Mouse (Mus musculus) forebrain, embryonic 11.5 days (tissue): ENCODE measurements at regions not wholly inside any gene's neighbourhood (a gene's known extent, or its start where the extent isn't known, plus 50 kb on each side); places are given as distances from the start of the nearest gene placed in this dataset.

ENCODE experiments used
- ATAC-seq: fragments of 200-750 bp; cut with Nextera tagmentation; replicated peaks from 2 replicates; pipeline ENCODE4 v1.8.0; 2017; ENCODE audit warnings: moderate TSS enrichment; ENCODE audit not compliant: low FRiP score
- DNase-seq: peaks from one replicate; pipeline ENCODE4 v3.0.0-alpha.2; 2017; ENCODE audit warnings: low spot score
- H3K27ac ChIP-seq: fragments of 300-500 bp; sonication (generic); 2 replicates; pipeline ENCODE4 v1.5.1; 2014; ENCODE audit warnings: low read depth, low read length
- H3K27me3 ChIP-seq: fragments of 300-500 bp; sonication (generic); 2 replicates; pipeline ENCODE4 v1.6.1; 2014; ENCODE audit warnings: mild to moderate bottlenecking, low read length, mixed read lengths; ENCODE audit not compliant: control insufficient read depth, insufficient read depth
- H3K36me3 ChIP-seq: fragments of 300-500 bp; sonication (generic); 2 replicates; pipeline ENCODE4 v1.6.1; 2014; ENCODE audit warnings: mild to moderate bottlenecking, low read length, moderate library complexity, mixed read lengths; ENCODE audit not compliant: control insufficient read depth, insufficient read depth
- H3K4me1 ChIP-seq: fragments of 300-500 bp; sonication (generic); replicated peaks from 2 replicates; pipeline ENCODE4 v1.6.1; 2014; ENCODE audit warnings: low read length, mixed read lengths; ENCODE audit not compliant: control insufficient read depth, insufficient read depth
- H3K4me2 ChIP-seq: fragments of 300-500 bp; sonication (generic); 2 replicates; pipeline ENCODE4 v1.6.1; 2014; ENCODE audit warnings: low read depth, mild to moderate bottlenecking, low read length, moderate library complexity, mixed read lengths; ENCODE audit not compliant: severe bottlenecking
- H3K4me3 ChIP-seq: fragments of 300-500 bp; sonication (generic); 2 replicates; pipeline ENCODE4 v1.5.1; 2014; ENCODE audit warnings: low read depth, low read length
- H3K9ac ChIP-seq: fragments of 300-500 bp; sonication (generic); 2 replicates; pipeline ENCODE4 v1.6.1; 2014; ENCODE audit warnings: low read length
- H3K9me3 ChIP-seq: fragments of 300-500 bp; sonication (generic); 2 replicates; pipeline ENCODE4 v1.6.1; 2016; ENCODE audit warnings: low read length, mixed read lengths; ENCODE audit not compliant: control insufficient read depth
- WGBS: fragments of 180-500 bp; shearing (Covaris S2); extraction: QIAGEN DNeasy Blood & Tissue Kit; methylation state at CpG from one replicate; pipeline ENCODE4 v1.1.7; 2014; 5-methylcytosine and 5-hydroxymethylcytosine counted together

GRCm38 (mm10) chr6:32739162-32739745 lies 151.3 kb upstream of the Plxna4 start:
- Histone ChIP-seq H3K27me3 (no peaks in the 10 kb centered on the region), H3K4me2 (no peak overlapping the region), H3K4me3 (no peak overlapping the region), H3K36me3 (no peaks in the 10 kb centered on the region), H3K4me1 (no peaks in the 10 kb centered on the region), H3K9me3 (no peaks in the 10 kb centered on the region), H3K27ac (no peak overlapping the region), H3K9ac (no peak overlapping the region)
- ATAC-seq (no peak), DNase-seq (no peak)
- 91% methylated on average over 9 of the region's 9 CpGs for WGBS

GRCm38 (mm10) chr6:32728706-32729105 lies 140.7 kb upstream of the Plxna4 start:
- no peak overlapping the region for H3K4me2 ChIP-seq
- no peak overlapping the region for H3K4me3 ChIP-seq
- ATAC-seq (no peak), DNase-seq (no peak)
- H3K27me3 ChIP-seq, result no peaks in the 10 kb centered on the region
- no peaks in the 10 kb centered on the region for H3K9me3 ChIP-seq
- H3K9ac ChIP-seq, result no peak overlapping the region
- no peaks in the 10 kb centered on the region for H3K4me1 ChIP-seq
- no peaks in the 10 kb centered on the region for H3K36me3 ChIP-seq
- 27% methylated on average over 2 of the region's 2 CpGs for WGBS
- no peak overlapping the region for H3K27ac ChIP-seq

GRCm38 (mm10) chr6:32726571-32726970 lies 138.6 kb upstream of the Plxna4 start:
- DNase-seq (no peak), ATAC-seq (no peak)
- no peak overlapping the region for H3K9ac ChIP-seq
- no peaks in the 10 kb centered on the region for H3K36me3 ChIP-seq
- H3K4me1 ChIP-seq, result no peaks in the 10 kb centered on the region
- H3K27me3 ChIP-seq, result no peaks in the 10 kb centered on the region
- H3K4me2 ChIP-seq, result no peak overlapping the region
- no peak overlapping the region for H3K4me3 ChIP-seq
- H3K9me3 ChIP-seq, result no peaks in the 10 kb centered on the region
- H3K27ac ChIP-seq, result no peak overlapping the region

GRCm38 (mm10) chr6:32717860-32718259 lies 129.9 kb upstream of the Plxna4 start:
- DNase-seq (no peak), ATAC-seq (no peak)
- no peak overlapping the region for H3K27ac ChIP-seq
- WGBS, result 88% methylated on average over 5 of the region's 5 CpGs
- no peak overlapping the region for H3K4me3 ChIP-seq
- no peaks in the 10 kb centered on the region for H3K4me1 ChIP-seq
- H3K9ac ChIP-seq, result no peak overlapping the region
- no peaks in the 10 kb centered on the region for H3K27me3 ChIP-seq
- H3K36me3 ChIP-seq, result no peaks in the 10 kb centered on the region
- no peak overlapping the region for H3K4me2 ChIP-seq
- H3K9me3 ChIP-seq, result no peaks in the 10 kb centered on the region

- no peak overlapping the region for H3K4me3 ChIP-seq
- H3K4me1 ChIP-seq, result no peaks in the 10 kb centered on the region
- ATAC-seq, result no peak
Measured at GRCm38 (mm10) chr6:32715137-32715536, 127.1 kb upstream of the Plxna4 start.

GRCm38 (mm10) chr6:32710208-32710607 lies 122.2 kb upstream of the Plxna4 start:
- no peak for ATAC-seq

More at GRCm38 (mm10) chr6:32715137-32715536, 127.1 kb upstream of the Plxna4 start:
- Histone ChIP-seq H3K27ac (no peak overlapping the region), H3K4me2 (no peak overlapping the region), H3K9me3 (no peaks in the 10 kb centered on the region), H3K9ac (no peak overlapping the region), H3K36me3 (no peaks in the 10 kb centered on the region), H3K27me3 (no peaks in the 10 kb centered on the region)
- no peak for DNase-seq
- 85% methylated on average over 1 of the region's 1 CpGs for WGBS

GRCm38 (mm10) chr6:32709566-32709965 lies 121.6 kb upstream of the Plxna4 start:
- Histone ChIP-seq H3K9ac (no peak overlapping the region), H3K4me2 (no peak overlapping the region), H3K4me3 (no peak overlapping the region), H3K9me3 (no peaks in the 10 kb centered on the region), H3K27ac (no peak overlapping the region), H3K4me1 (no peaks in the 10 kb centered on the region), H3K27me3 (no peaks in the 10 kb centered on the region), H3K36me3 (no peaks in the 10 kb centered on the region)
- no peak for DNase-seq
- WGBS, result 88% methylated on average over 8 of the region's 8 CpGs
- no peak for ATAC-seq

More at GRCm38 (mm10) chr6:32710208-32710607, 122.2 kb upstream of the Plxna4 start:
- no peak overlapping the region for H3K27ac ChIP-seq
- no peak overlapping the region for H3K4me2 ChIP-seq
- no peaks in the 10 kb centered on the region for H3K36me3 ChIP-seq
- peak; percentile 83 for DNase-seq
- no peak overlapping the region for H3K9ac ChIP-seq
- H3K9me3 ChIP-seq, result no peaks in the 10 kb centered on the region
- H3K4me1 ChIP-seq, result no peaks in the 10 kb centered on the region
- 6% methylated on average over 10 of the region's 10 CpGs for WGBS
- no peaks in the 10 kb centered on the region for H3K27me3 ChIP-seq
- H3K4me3 ChIP-seq, result no peak overlapping the region

GRCm38 (mm10) chr6:32707417-32707816 lies 119.4 kb upstream of the Plxna4 start:
- DNase-seq (no peak), ATAC-seq (no peak)
- H3K4me2 ChIP-seq, result no peak overlapping the region
- 69% methylated on average over 1 of the region's 1 CpGs for WGBS
- no peak overlapping the region for H3K27ac ChIP-seq
- no peaks in the 10 kb centered on the region for H3K9me3 ChIP-seq
- no peak overlapping the region for H3K9ac ChIP-seq
- no peaks in the 10 kb centered on the region for H3K27me3 ChIP-seq
- no peaks in the 10 kb centered on the region for H3K36me3 ChIP-seq
- H3K4me3 ChIP-seq, result no peak overlapping the region
- H3K4me1 ChIP-seq, result no peaks in the 10 kb centered on the region

- ATAC-seq (no peak), DNase-seq (no peak)
- H3K4me3 ChIP-seq, result no peak overlapping the region
- H3K27me3 ChIP-seq, result no peaks in the 10 kb centered on the region
- WGBS, result 19% methylated on average over 1 of the region's 1 CpGs
- no peak overlapping the region for H3K9ac ChIP-seq
- no peaks in the 10 kb centered on the region for H3K9me3 ChIP-seq
- no peak overlapping the region for H3K27ac ChIP-seq
- H3K4me1 ChIP-seq, result no peaks in the 10 kb centered on the region
- H3K4me2 ChIP-seq, result no peak overlapping the region
- no peaks in the 10 kb centered on the region for H3K36me3 ChIP-seq
Measured at GRCm38 (mm10) chr6:32706376-32706775, 118.4 kb upstream of the Plxna4 start.
